ENCODE assay signal across 27 mouse cellular contexts in the genomic region with DNA sequence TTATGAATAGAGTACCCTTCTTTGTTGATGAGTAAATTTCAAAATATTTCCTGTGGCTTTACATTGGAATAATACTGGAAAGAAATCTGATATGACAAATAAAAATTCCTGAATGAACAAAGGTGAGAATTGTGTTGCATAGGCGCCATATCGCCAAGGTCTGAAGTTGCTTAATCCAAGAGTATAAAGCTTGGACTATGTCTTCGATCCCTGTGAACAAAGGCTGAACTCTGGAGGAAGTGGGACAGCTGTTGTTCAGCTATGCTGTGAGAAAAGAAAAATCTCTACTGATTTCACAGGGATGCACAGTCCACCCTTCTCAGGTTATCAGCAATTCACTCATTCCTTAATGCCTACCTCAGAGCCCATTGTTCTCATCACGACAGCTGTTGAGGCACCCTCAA.
DNase-seq lines count a peak whose midpoint lies in the region; ATAC-seq and TF ChIP-seq lines count a peak whose summit lies in the region.
"Had no signal": no experiment of that assay in that cellular context is flagged by ENCODE, and none has a peak within 500 bp of the region (broad histone marks: within the 10 kb centered on the region; RNA-seq: fewer than 3 reads in every experiment).

No protein-coding gene starts in this region.

- peak; percentile 18 for DNase-seq in kidney, postnatal 0 days (ENCODE audit: low spot score)
- no peak for DNase-seq in kidney, adult 8-10 months
- DNase-seq in embryonic facial prominence, embryonic 14.5 days (ENCODE audit: low spot score) = peak; percentile 77
- DNase-seq in embryo, embryonic 11 days = no peak
- DNase-seq in gastrocnemius, postnatal 10 days = no peak
- no peak for DNase-seq in thymus, postnatal 4 days
- DNase-seq: adrenal gland, postnatal 10 days; cerebellum, adult 9-10 months; gastrocnemius, postnatal 36 days; heart, adult 18-20 months; heart, postnatal 36 days; kidney, adult 9 months; kidney, postnatal 14 days; layer of hippocampus, adult 9-11 months; liver, embryonic 13.5 days; lung, adult 18-20 months; lung, postnatal 10 days; spleen, adult 18-20 months; thymus, postnatal 14 days had no signal

- no peak overlapping the region for H3K27ac ChIP-seq in kidney, postnatal 0 days
- H3K27ac ChIP-seq in embryonic facial prominence, embryonic 14.5 days (replicated peaks; ENCODE audit: low read depth, low read length) = no peak overlapping the region
- no peak overlapping the region; the same call in 1 of the 2 replicates for H3K27ac ChIP-seq in limb, embryonic 12.5 days
- H3K27ac ChIP-seq: hindbrain, embryonic 12.5 days; limb, embryonic 15.5 days; liver, embryonic 13.5 days; neural tube, embryonic 13.5 days had no signal

- ATAC-seq in kidney, postnatal 0 days (replicated peaks; ENCODE audit: low FRiP score, low read depth) = no peak
- ATAC-seq in embryonic facial prominence, embryonic 14.5 days (ENCODE audit: low read depth) = peak; percentile 92
- ATAC-seq in limb, embryonic 12.5 days (ENCODE audit: insufficient number of reproducible peaks, insufficient read depth, low FRiP score, low TSS enrichment, low read depth) = peak; percentile 72
- ATAC-seq: forebrain, embryonic 14.5 days; intestine, embryonic 16.5 days had no signal

- H3K9me3 ChIP-seq in kidney, postnatal 0 days (replicated peaks; ENCODE audit: low read length) = no peaks in the 10 kb centered on the region
- no peaks in the 10 kb centered on the region for H3K9me3 ChIP-seq in embryonic facial prominence, embryonic 14.5 days (ENCODE audit: control insufficient read depth, low read length)
- no peaks in the 10 kb centered on the region for H3K9me3 ChIP-seq in limb, embryonic 12.5 days
- H3K9me3 ChIP-seq: hindbrain, embryonic 12.5 days; limb, embryonic 15.5 days; liver, embryonic 13.5 days; neural tube, embryonic 13.5 days had no signal

- no peak overlapping the region for H3K4me2 ChIP-seq in kidney, postnatal 0 days (ENCODE audit: low read length)
- H3K4me2 ChIP-seq in embryonic facial prominence, embryonic 14.5 days (ENCODE audit: low read depth, low read length) = no peak overlapping the region
- no peak overlapping the region for H3K4me2 ChIP-seq in limb, embryonic 12.5 days
- H3K4me2 ChIP-seq: heart, embryonic 11.5 days; hindbrain, embryonic 12.5 days; limb, embryonic 15.5 days; liver, embryonic 13.5 days; midbrain, embryonic 11.5 days; neural tube, embryonic 13.5 days had no signal

- H3K4me3 ChIP-seq in kidney, postnatal 0 days (replicated peaks; ENCODE audit: low read depth, low read length) = no peak overlapping the region
- H3K4me3 ChIP-seq in embryonic facial prominence, embryonic 14.5 days (ENCODE audit: low read depth, low read length) = no peak overlapping the region
- H3K4me3 ChIP-seq in limb, embryonic 12.5 days (replicated peaks) = no peak overlapping the region
- H3K4me3 ChIP-seq: hindbrain, embryonic 12.5 days; limb, embryonic 15.5 days; liver, embryonic 13.5 days; neural tube, embryonic 13.5 days had no signal

- TF ChIP-seq CTCF in kidney, postnatal 0 days (IDR thresholded peaks at IDR 0.05; ENCODE audit: low read depth) = no peak

- no peaks in the 10 kb centered on the region for H3K27me3 ChIP-seq in kidney, postnatal 0 days (ENCODE audit: insufficient read depth, low read length)
- H3K27me3 ChIP-seq in embryonic facial prominence, embryonic 14.5 days (replicated peaks; ENCODE audit: control insufficient read depth, insufficient read depth, low read length) = no peaks in the 10 kb centered on the region
- no peaks in the 10 kb centered on the region for H3K27me3 ChIP-seq in limb, embryonic 12.5 days
- H3K27me3 ChIP-seq: hindbrain, embryonic 12.5 days; limb, embryonic 15.5 days; liver, embryonic 13.5 days; neural tube, embryonic 13.5 days had no signal

- WGBS in kidney, postnatal 0 days = 80% methylated on average over 4 of the region's 4 CpGs
- WGBS in embryonic facial prominence, embryonic 14.5 days = 66% methylated on average over 4 of the region's 4 CpGs
- 71% methylated on average over 4 of the region's 4 CpGs for WGBS in limb, embryonic 12.5 days

- H3K9ac ChIP-seq in kidney, postnatal 0 days (ENCODE audit: low read depth, low read length) = no peak overlapping the region
- no peak overlapping the region for H3K9ac ChIP-seq in embryonic facial prominence, embryonic 14.5 days (ENCODE audit: low read depth, low read length)
- no peak overlapping the region for H3K9ac ChIP-seq in limb, embryonic 12.5 days (replicated peaks)
- H3K9ac ChIP-seq: hindbrain, embryonic 12.5 days; limb, embryonic 15.5 days; liver, embryonic 13.5 days; neural tube, embryonic 13.5 days had no signal

- H3K4me1 ChIP-seq in kidney, postnatal 0 days (replicated peaks; ENCODE audit: insufficient read depth, low read length) = no peaks in the 10 kb centered on the region
- no peaks in the 10 kb centered on the region for H3K4me1 ChIP-seq in embryonic facial prominence, embryonic 14.5 days (ENCODE audit: control insufficient read depth, insufficient read depth, low read length)
- peaks cover 14% of the 10 kb centered on the region for H3K4me1 ChIP-seq in limb, embryonic 12.5 days (replicated peaks)
- H3K4me1 ChIP-seq: hindbrain, embryonic 12.5 days; liver, embryonic 13.5 days; neural tube, embryonic 13.5 days had no signal

- no peaks in the 10 kb centered on the region for H3K36me3 ChIP-seq in kidney, postnatal 0 days (ENCODE audit: insufficient read depth, low read length)
- H3K36me3 ChIP-seq in embryonic facial prominence, embryonic 14.5 days (ENCODE audit: control insufficient read depth, insufficient read depth, low read length) = no peaks in the 10 kb centered on the region
- H3K36me3 ChIP-seq in limb, embryonic 12.5 days = no peaks in the 10 kb centered on the region
- H3K36me3 ChIP-seq: hindbrain, embryonic 12.5 days; limb, embryonic 15.5 days; liver, embryonic 13.5 days; neural tube, embryonic 13.5 days had no signal

Comparison
In these comparisons a context has a peak if more than half of its experiments do, and no peak if none do; other contexts are left out.
1. DNase-seq: peak in kidney, postnatal 0 days (single experiment) and embryonic facial prominence, embryonic 14.5 days (single experiment); none in kidney, adult 8-10 months (0 of 2), embryo, embryonic 11 days (single experiment), gastrocnemius, postnatal 10 days (single experiment) and thymus, postnatal 4 days (single experiment).